Mouse (Mus musculus) stomach, postnatal 0 days (tissue): ENCODE results near the gene Pld3. TPM values are rescaled to one million over a fixed set of nuclear protein-coding genes. Genes with fewer than 3 reads are reported as not detected.
A peak's percentile ranks its signal among the peaks of the same experiment; 100 is the strongest.

Experiments used
- ATAC-seq: fragments of 200-750 bp; cut with Nextera tagmentation; 2 replicates; pipeline ENCODE4 v1.8.0; 2017; ENCODE audit not compliant: low FRiP score, low TSS enrichment
- DNase-seq: peaks from one replicate; pipeline ENCODE4 v3.0.0-alpha.2; 2016; ENCODE audit warnings: low spot score
- H3K27ac ChIP-seq: fragments of 300-500 bp; sonication (generic); replicated peaks from 2 replicates; pipeline ENCODE4 v1.5.1; 2014; ENCODE audit warnings: mild to moderate bottlenecking, control low read depth
- H3K27me3 ChIP-seq: fragments of 300-500 bp; sonication (generic); 2 replicates; pipeline ENCODE4 v1.6.1; 2014; ENCODE audit warnings: low read length; ENCODE audit not compliant: control insufficient read depth, insufficient read depth
- H3K36me3 ChIP-seq: fragments of 300-500 bp; sonication (generic); 2 replicates; pipeline ENCODE4 v1.6.1; 2014; ENCODE audit warnings: low read length, mixed read lengths; ENCODE audit not compliant: control insufficient read depth, insufficient read depth
- H3K4me1 ChIP-seq: fragments of 300-500 bp; sonication (generic); replicated peaks from 2 replicates; pipeline ENCODE4 v1.6.1; 2014; ENCODE audit warnings: antibody characterized with exemption; ENCODE audit not compliant: control insufficient read depth, insufficient read depth
- H3K4me2 ChIP-seq: fragments of 300-500 bp; sonication (generic); replicated peaks from 2 replicates; pipeline ENCODE4 v1.6.1; 2014; ENCODE audit warnings: low read depth, mild to moderate bottlenecking, control low read depth, moderate library complexity
- H3K4me3 ChIP-seq: fragments of 300-500 bp; sonication (generic); 2 replicates; pipeline ENCODE4 v1.5.1; 2014; ENCODE audit warnings: low read depth, low read length, control low read depth
- H3K9ac ChIP-seq: fragments of 300-500 bp; sonication (generic); 2 replicates; pipeline ENCODE4 v1.6.1; 2014; ENCODE audit warnings: mild to moderate bottlenecking, low read length, control low read depth, mixed read lengths
- H3K9me3 ChIP-seq: fragments of 300-500 bp; sonication (generic); 2 replicates; pipeline ENCODE4 v1.6.1; 2016; ENCODE audit warnings: low read length; ENCODE audit not compliant: control insufficient read depth
- CTCF ChIP-seq: IDR thresholded peaks from 2 replicates; pipeline ENCODE4 v1.5.1; 2016; ENCODE audit warnings: antibody characterized with exemption, low read depth, mild to moderate bottlenecking, moderate library complexity
- EP300 ChIP-seq: optimal IDR thresholded peaks from 2 replicates; pipeline ENCODE3; 2016; ENCODE audit warnings: antibody characterized with exemption
- WGBS: fragments of 180-500 bp; shearing (Covaris S2); extraction: QIAGEN DNeasy Blood & Tissue Kit; methylation state at CpG from one replicate; pipeline ENCODE4 v1.1.7; 2014; 5-methylcytosine and 5-hydroxymethylcytosine counted together
- polyA plus RNA-seq: library from polyadenylated mRNA; unstranded; fragments of >200 nt; fragmentation: Nextera tagmentation; extraction: Ambion mirVana; gene quantifications from 2 replicates; pipeline ENCODE4 v1.2.1, GENCODE M21; 2015

Pld3 gene
- polyA plus RNA-seq, 1 experiment from 2014 or later: 117 TPM

DNA sequence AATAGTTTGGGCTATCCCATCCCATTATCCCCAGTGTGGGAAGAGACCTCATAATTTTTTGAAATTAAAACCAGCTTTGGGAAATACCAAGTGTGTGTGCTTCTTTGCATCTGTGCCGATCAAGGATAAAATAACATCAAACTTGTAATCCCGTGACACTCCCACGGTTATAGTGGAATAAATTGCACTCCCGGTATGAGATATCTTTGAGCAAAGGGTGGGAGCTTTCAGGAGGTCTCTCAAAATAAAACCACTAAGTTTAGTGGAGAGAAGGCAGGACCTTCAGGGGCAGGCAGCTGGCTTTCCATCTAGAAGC is 62.8 kb downstream of the Pld3 start:
- no peaks in the 10 kb centered on the region for H3K9me3 ChIP-seq
- no peak for DNase-seq
- peaks cover 6% of the 10 kb centered on the region for H3K36me3 ChIP-seq
- 15% methylated on average over 4 of the region's 4 CpGs for WGBS
- TF ChIP-seq EP300 (no peak), CTCF (no peak)
- no peak for ATAC-seq
- H3K4me2 ChIP-seq: peak overlapping the region; percentile 57
- peaks cover 10% of the 10 kb centered on the region; the same call in 1 of the 2 replicates for H3K4me1 ChIP-seq
- H3K4me3 ChIP-seq: peak overlapping the region; percentile 39
- peak overlapping the region; percentile 58 for H3K9ac ChIP-seq
- no peaks in the 10 kb centered on the region for H3K27me3 ChIP-seq
- peak overlapping the region; percentile 94 for H3K27ac ChIP-seq

- ATAC-seq (no peak), DNase-seq (no peak)
- Histone ChIP-seq H3K27ac (peak overlapping the region; percentile 94; the same call in 1 of the 2 replicates), H3K9ac (0 out of 2 replicates have a peak overlapping the region, but pooled peaks have one; percentile 8), H3K4me2 (no peak overlapping the region), H3K27me3 (no peaks in the 10 kb centered on the region), H3K4me3 (no peak overlapping the region), H3K4me1 (peaks cover 10% of the 10 kb centered on the region; the same call in 1 of the 2 replicates), H3K36me3 (peaks cover 6% of the 10 kb centered on the region), H3K9me3 (no peaks in the 10 kb centered on the region)
- TF ChIP-seq EP300: no peak
- no peak for TF ChIP-seq CTCF
- 90% methylated on average over 25 of the region's 25 CpGs for WGBS
These were observed 63.6 kb downstream of the Pld3 start for GRCm38 (mm10) chr7:27489270-27489869.

DNA sequence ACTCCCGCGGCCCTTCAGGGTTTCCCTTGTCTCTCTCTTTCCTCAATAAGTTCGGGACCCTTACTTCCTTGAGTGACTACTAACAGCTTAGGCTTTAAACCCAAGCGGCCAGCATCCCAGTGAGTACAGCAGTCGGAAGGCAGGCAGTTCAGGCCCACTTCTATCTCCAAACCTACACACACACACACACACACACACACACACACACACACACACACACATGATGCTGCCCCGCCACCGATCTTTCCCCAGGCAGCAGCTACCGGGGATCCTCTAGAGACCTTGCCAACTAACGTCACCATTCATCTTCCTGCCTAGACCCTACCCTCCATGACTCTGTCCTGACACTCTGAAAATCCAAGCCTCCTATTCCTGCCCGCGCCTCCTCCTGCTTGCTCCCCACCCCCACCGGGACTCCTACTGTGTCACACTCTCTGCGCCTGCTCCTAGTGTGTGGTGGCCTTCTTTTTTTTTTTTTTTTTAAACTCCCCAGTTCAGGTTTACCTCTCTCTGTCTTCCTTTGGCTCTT is 65.2 kb downstream of the Pld3 start:
- peaks cover 6% of the 10 kb centered on the region for H3K36me3 ChIP-seq
- TF ChIP-seq EP300 (no peak), CTCF (no peak)
- peak overlapping the region; percentile 98 for H3K27ac ChIP-seq
- H3K4me2 ChIP-seq: peak overlapping the region; percentile 73
- H3K9ac ChIP-seq: peak overlapping the region; percentile 88
- DNase-seq (peak; percentile 69), ATAC-seq (no peak)
- no peaks in the 10 kb centered on the region for H3K9me3 ChIP-seq
- H3K4me3 ChIP-seq: peak overlapping the region; percentile 84
- H3K4me1 ChIP-seq: peaks cover 10% of the 10 kb centered on the region; the same call in 1 of the 2 replicates
- WGBS: under 1% methylated on average over 13 of the region's 13 CpGs
- H3K27me3 ChIP-seq: no peaks in the 10 kb centered on the region

GRCm38 (mm10) chr7:27486770-27487697 is 66.0 kb downstream of the Pld3 start, which contains the start of gene Sertad1:
Gene Sertad1 (plus strand): TSS chr7:27486910.
- H3K36me3 ChIP-seq: peaks cover 6% of the 10 kb centered on the region
- peak; percentile 93 for ATAC-seq
- peak within 1 kb of the TSS; percentile 88 for H3K9ac ChIP-seq
- H3K4me3 ChIP-seq: peak within 1 kb of the TSS; percentile 84
- H3K4me2 ChIP-seq: peak within 1 kb of the TSS; percentile 73
- peak within 1 kb of the TSS; percentile 98 for H3K27ac ChIP-seq
- TF ChIP-seq EP300 (peak; percentile 34), CTCF (peak; percentile 69)
- peaks cover 10% of the 10 kb centered on the region; the same call in 1 of the 2 replicates for H3K4me1 ChIP-seq
- no peaks in the 10 kb centered on the region for H3K9me3 ChIP-seq
- under 1% methylated on average over 64 of the region's 80 CpGs for WGBS
- DNase-seq: peak; percentile 100
- H3K27me3 ChIP-seq: no peaks in the 10 kb centered on the region

GRCm38 (mm10) chr7:27486102-27486769 is 66.8 kb downstream of the Pld3 start:
- 1% methylated on average over 13 of the region's 13 CpGs for WGBS

More at GRCm38 (mm10) chr7:27486102-27486769, 66.8 kb downstream of the Pld3 start:
- Histone ChIP-seq H3K27me3 (no peaks in the 10 kb centered on the region), H3K4me1 (peaks cover 10% of the 10 kb centered on the region; the same call in 1 of the 2 replicates), H3K4me2 (peak overlapping the region; percentile 73), H3K36me3 (peaks cover 6% of the 10 kb centered on the region), H3K4me3 (peak overlapping the region; percentile 84), H3K9me3 (no peaks in the 10 kb centered on the region), H3K9ac (peak overlapping the region; percentile 51), H3K27ac (peak overlapping the region; percentile 87)
- no peak for ATAC-seq
- no peak for DNase-seq
- TF ChIP-seq CTCF (no peak), EP300 (no peak)
